Mouse (Mus musculus) forebrain, embryonic 16.5 days (tissue): Measurements from ENCODE around the gene Crim1. TPM values are rescaled to one million over a fixed set of nuclear protein-coding genes. Genes with fewer than 3 reads are reported as not detected.

ENCODE experiments used
- ATAC-seq: fragments of 200-750 bp; cut with Nextera tagmentation; 2 replicates; pipeline ENCODE4 v1.8.0; 2017; ENCODE audit warnings: mild to moderate bottlenecking, moderate library complexity
- H3K27ac ChIP-seq: fragments of 300-500 bp; sonication (generic); 2 replicates; pipeline ENCODE4 v1.5.1; 2014; ENCODE audit warnings: low read length, control low read depth
- H3K27me3 ChIP-seq: fragments of 300-500 bp; sonication (generic); replicated peaks from 2 replicates; pipeline ENCODE4 v1.6.1; 2014; ENCODE audit warnings: low read length; ENCODE audit not compliant: control insufficient read depth, insufficient read depth
- H3K36me3 ChIP-seq: fragments of 300-500 bp; sonication (generic); 2 replicates; pipeline ENCODE4 v1.6.1; 2014; ENCODE audit not compliant: control insufficient read depth, insufficient read depth
- H3K4me1 ChIP-seq: fragments of 300-500 bp; sonication (generic); replicated peaks from 2 replicates; pipeline ENCODE4 v1.6.1; 2014; ENCODE audit warnings: low read length; ENCODE audit not compliant: control insufficient read depth, insufficient read depth
- H3K4me2 ChIP-seq: fragments of 300-500 bp; sonication (generic); 2 replicates; pipeline ENCODE4 v1.6.1; 2014; ENCODE audit warnings: mild to moderate bottlenecking, low read length, control low read depth
- H3K4me3 ChIP-seq: fragments of 300-500 bp; sonication (generic); replicated peaks from 2 replicates; pipeline ENCODE4 v1.5.1; 2014; ENCODE audit warnings: mild to moderate bottlenecking, low read length, control low read depth
- H3K9ac ChIP-seq: fragments of 300-500 bp; sonication (generic); replicated peaks from 2 replicates; pipeline ENCODE4 v1.6.1; 2014; ENCODE audit warnings: low read depth, low read length, control low read depth
- H3K9me3 ChIP-seq: fragments of 300-500 bp; sonication (generic); 2 replicates; pipeline ENCODE4 v1.6.1; 2016; ENCODE audit warnings: low read length; ENCODE audit not compliant: control insufficient read depth
- WGBS: fragments of 180-500 bp; shearing (Covaris S2); extraction: QIAGEN DNeasy Blood & Tissue Kit; methylation state at CpG from one replicate; pipeline ENCODE4 v1.1.7; 2014; 5-methylcytosine and 5-hydroxymethylcytosine counted together
- polyA plus RNA-seq: library from polyadenylated mRNA; unstranded; fragments of >200 nt; fragmentation: Nextera tagmentation; extraction: Ambion mirVana; gene quantifications from 2 replicates; pipeline ENCODE4 v1.2.1, GENCODE M21; 2015

Gene Crim1
- polyA plus RNA-seq, 1 experiment from 2014 or later = 9.9 TPM

- Histone ChIP-seq H3K9ac (no peak overlapping the region), H3K36me3 (0 out of 2 replicates have a peak, but pooled peaks cover 3% of the 10 kb centered on the region), H3K4me3 (no peak overlapping the region), H3K4me2 (no peak overlapping the region), H3K9me3 (no peaks in the 10 kb centered on the region), H3K27ac (no peak overlapping the region), H3K4me1 (no peaks in the 10 kb centered on the region), H3K27me3 (no peaks in the 10 kb centered on the region)
- ATAC-seq = no peak
- 73% methylated on average over 6 of the region's 6 CpGs for WGBS
Measured at GRCm38 (mm10) chr17:78401311-78401710, 201.3 kb downstream of the Crim1 start.

- H3K9ac ChIP-seq = no peak overlapping the region
- no peak overlapping the region for H3K27ac ChIP-seq
- 0 out of 2 replicates have a peak, but pooled peaks cover 3% of the 10 kb centered on the region for H3K36me3 ChIP-seq
- no peaks in the 10 kb centered on the region for H3K4me1 ChIP-seq
- H3K4me3 ChIP-seq = no peak overlapping the region
- H3K9me3 ChIP-seq = no peaks in the 10 kb centered on the region
- no peak overlapping the region for H3K4me2 ChIP-seq
- H3K27me3 ChIP-seq = no peaks in the 10 kb centered on the region
- ATAC-seq = no peak
- WGBS = 28% methylated on average over 4 of the region's 4 CpGs
Measured at GRCm38 (mm10) chr17:78401713-78402112, 201.7 kb downstream of the Crim1 start.

- Histone ChIP-seq H3K4me1 (no peaks in the 10 kb centered on the region), H3K9me3 (no peaks in the 10 kb centered on the region), H3K27me3 (no peaks in the 10 kb centered on the region), H3K4me3 (no peak overlapping the region), H3K9ac (no peak overlapping the region), H3K27ac (no peak overlapping the region), H3K36me3 (0 out of 2 replicates have a peak, but pooled peaks cover 3% of the 10 kb centered on the region), H3K4me2 (no peak overlapping the region)
- WGBS = 83% methylated on average over 6 of the region's 6 CpGs
- ATAC-seq = no peak
Measured at GRCm38 (mm10) chr17:78402174-78402573, 202.1 kb downstream of the Crim1 start.

GRCm38 (mm10) chr17:78403229-78403628, 203.2 kb downstream of the Crim1 start:
- Histone ChIP-seq H3K27ac (no peak overlapping the region), H3K9ac (no peak overlapping the region), H3K9me3 (no peaks in the 10 kb centered on the region), H3K4me2 (no peak overlapping the region), H3K4me3 (no peak overlapping the region), H3K4me1 (no peaks in the 10 kb centered on the region), H3K36me3 (0 out of 2 replicates have a peak, but pooled peaks cover 3% of the 10 kb centered on the region), H3K27me3 (no peaks in the 10 kb centered on the region)
- 92% methylated on average over 4 of the region's 4 CpGs for WGBS
- no peak for ATAC-seq

GRCm38 (mm10) chr17:78403804-78404203, 203.8 kb downstream of the Crim1 start:
- no peaks in the 10 kb centered on the region for H3K9me3 ChIP-seq
- H3K4me2 ChIP-seq = no peak overlapping the region
- WGBS = 95% methylated on average over 9 of the region's 9 CpGs
- no peaks in the 10 kb centered on the region for H3K27me3 ChIP-seq
- H3K36me3 ChIP-seq = 0 out of 2 replicates have a peak, but pooled peaks cover 3% of the 10 kb centered on the region
- no peak overlapping the region for H3K4me3 ChIP-seq
- no peak for ATAC-seq
- no peak overlapping the region for H3K27ac ChIP-seq
- no peak overlapping the region for H3K9ac ChIP-seq
- H3K4me1 ChIP-seq = no peaks in the 10 kb centered on the region

GRCm38 (mm10) chr17:78405336-78405735, 205.3 kb downstream of the Crim1 start:
- Histone ChIP-seq H3K4me1 (peaks cover 4% of the 10 kb centered on the region; the same call in 1 of the 2 replicates), H3K9me3 (no peaks in the 10 kb centered on the region), H3K27me3 (no peaks in the 10 kb centered on the region), H3K27ac (no peak overlapping the region), H3K4me3 (no peak overlapping the region), H3K36me3 (0 out of 2 replicates have a peak, but pooled peaks cover 3% of the 10 kb centered on the region), H3K9ac (no peak overlapping the region), H3K4me2 (no peak overlapping the region)
- 100% methylated on average over 3 of the region's 3 CpGs for WGBS
- no peak for ATAC-seq

- H3K9ac ChIP-seq = no peak overlapping the region
- 81% methylated on average over 10 of the region's 10 CpGs for WGBS
- no peak overlapping the region for H3K4me3 ChIP-seq
- no peak for ATAC-seq
- no peak overlapping the region for H3K27ac ChIP-seq
- H3K4me2 ChIP-seq = no peak overlapping the region
- no peaks in the 10 kb centered on the region for H3K9me3 ChIP-seq
- no peaks in the 10 kb centered on the region for H3K27me3 ChIP-seq
- 0 out of 2 replicates have a peak, but pooled peaks cover 3% of the 10 kb centered on the region for H3K36me3 ChIP-seq
- peaks cover 4% of the 10 kb centered on the region; the same call in 1 of the 2 replicates for H3K4me1 ChIP-seq
Measured at GRCm38 (mm10) chr17:78406854-78407253, 206.8 kb downstream of the Crim1 start.

GRCm38 (mm10) chr17:78407581-78407980, 207.5 kb downstream of the Crim1 start:
- 80% methylated on average over 4 of the region's 4 CpGs for WGBS
- no peak overlapping the region for H3K27ac ChIP-seq
- H3K9me3 ChIP-seq = no peaks in the 10 kb centered on the region
- no peak for ATAC-seq
- no peaks in the 10 kb centered on the region for H3K27me3 ChIP-seq
- no peak overlapping the region for H3K4me3 ChIP-seq
- no peak overlapping the region for H3K4me2 ChIP-seq
- 0 out of 2 replicates have a peak, but pooled peaks cover 3% of the 10 kb centered on the region for H3K36me3 ChIP-seq
- H3K4me1 ChIP-seq = peaks cover 4% of the 10 kb centered on the region; the same call in 1 of the 2 replicates
- no peak overlapping the region for H3K9ac ChIP-seq

- no peaks in the 10 kb centered on the region for H3K27me3 ChIP-seq
- H3K27ac ChIP-seq = no peak overlapping the region
- H3K4me2 ChIP-seq = no peak overlapping the region
- peak; percentile 24; the same call in 1 of the 2 replicates for ATAC-seq
- H3K4me3 ChIP-seq = no peak overlapping the region
- peaks cover 4% of the 10 kb centered on the region; the same call in 1 of the 2 replicates for H3K4me1 ChIP-seq
- H3K9ac ChIP-seq = no peak overlapping the region
- H3K36me3 ChIP-seq = 0 out of 2 replicates have a peak, but pooled peaks cover 3% of the 10 kb centered on the region
- H3K9me3 ChIP-seq = no peaks in the 10 kb centered on the region
- 68% methylated on average over 10 of the region's 10 CpGs for WGBS
Measured at GRCm38 (mm10) chr17:78408386-78408785, 208.3 kb downstream of the Crim1 start.

GRCm38 (mm10) chr17:78409900-78410299, 209.9 kb downstream of the Crim1 start:
- peak; percentile 66 for ATAC-seq

More at GRCm38 (mm10) chr17:78409900-78410299, 209.9 kb downstream of the Crim1 start:
- H3K36me3 ChIP-seq = no peaks in the 10 kb centered on the region
- peaks cover 4% of the 10 kb centered on the region; the same call in 1 of the 2 replicates for H3K4me1 ChIP-seq
- H3K27ac ChIP-seq = no peak overlapping the region
- no peak overlapping the region for H3K4me3 ChIP-seq
- no peak overlapping the region for H3K9ac ChIP-seq
- H3K4me2 ChIP-seq = no peak overlapping the region
- H3K27me3 ChIP-seq = no peaks in the 10 kb centered on the region
- no peaks in the 10 kb centered on the region for H3K9me3 ChIP-seq
- 24% methylated on average over 2 of the region's 2 CpGs for WGBS
